Mouse (Mus musculus) spleen, postnatal 10 days (tissue): ENCODE data around the gene Cdrt4.

Experiments used
- DNase-seq, 2 experiments: peaks; one replicate each; pipeline ENCODE4 v3.0.0; 2021 to 2022; ENCODE audit warnings: low spot score in 2 of 2

Cdrt4 gene

DNA sequence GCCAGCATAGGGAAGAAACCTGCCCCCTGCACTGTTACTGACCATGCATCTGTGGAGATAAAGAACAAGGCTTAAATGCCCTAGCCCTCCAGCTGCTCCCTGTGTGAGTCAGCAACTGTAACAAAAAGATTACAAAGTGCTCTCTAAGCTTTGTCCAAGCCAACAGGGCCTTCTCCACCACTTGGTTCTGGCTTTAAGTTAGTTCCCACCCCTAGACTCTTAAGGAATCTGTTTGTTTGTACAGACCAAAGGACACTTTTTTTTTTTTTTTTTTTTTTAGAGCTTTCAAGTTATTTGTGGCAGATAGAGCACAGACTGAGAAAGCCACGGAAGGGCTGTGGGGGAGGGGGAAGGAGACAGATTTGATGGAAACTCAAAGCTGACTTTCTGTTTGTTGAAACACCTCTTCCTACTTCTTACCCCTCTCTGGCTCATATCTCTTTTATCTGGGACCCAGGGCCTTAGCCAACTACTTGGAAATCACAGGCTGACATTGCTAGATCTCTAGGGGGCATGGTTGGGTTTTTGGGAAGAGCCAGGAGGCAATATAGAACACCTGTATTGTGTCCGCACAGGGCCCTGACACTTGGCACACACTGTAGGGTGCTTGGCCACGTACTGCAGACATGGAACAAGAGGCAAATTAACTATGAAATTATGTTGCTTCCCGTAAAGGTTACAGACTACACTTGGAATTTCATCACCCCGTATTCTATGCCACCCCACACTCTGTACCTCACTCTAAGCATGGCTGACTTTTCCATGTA, 44.9 kb downstream of the Cdrt4 start:
- no peak for DNase-seq

DNA sequence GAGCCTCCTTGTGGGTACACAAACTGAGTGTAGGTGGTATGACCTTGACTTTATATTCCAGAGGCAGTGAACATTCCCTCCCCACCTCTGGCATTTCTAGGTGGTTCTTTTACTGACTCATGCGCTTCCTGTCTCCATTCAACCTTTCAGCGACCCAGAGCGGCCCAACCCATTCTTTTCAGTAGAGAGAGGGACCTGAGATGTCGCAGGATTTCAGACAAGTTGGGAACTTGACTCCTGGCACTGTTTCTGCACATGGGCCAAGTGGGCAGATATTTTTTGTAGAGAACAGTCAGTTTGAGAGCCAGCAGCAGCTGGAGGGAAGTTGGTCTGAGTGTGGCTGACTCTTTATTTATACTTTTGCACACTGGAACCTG, 45.5 kb downstream of the Cdrt4 start:
- no peak for DNase-seq

DNA sequence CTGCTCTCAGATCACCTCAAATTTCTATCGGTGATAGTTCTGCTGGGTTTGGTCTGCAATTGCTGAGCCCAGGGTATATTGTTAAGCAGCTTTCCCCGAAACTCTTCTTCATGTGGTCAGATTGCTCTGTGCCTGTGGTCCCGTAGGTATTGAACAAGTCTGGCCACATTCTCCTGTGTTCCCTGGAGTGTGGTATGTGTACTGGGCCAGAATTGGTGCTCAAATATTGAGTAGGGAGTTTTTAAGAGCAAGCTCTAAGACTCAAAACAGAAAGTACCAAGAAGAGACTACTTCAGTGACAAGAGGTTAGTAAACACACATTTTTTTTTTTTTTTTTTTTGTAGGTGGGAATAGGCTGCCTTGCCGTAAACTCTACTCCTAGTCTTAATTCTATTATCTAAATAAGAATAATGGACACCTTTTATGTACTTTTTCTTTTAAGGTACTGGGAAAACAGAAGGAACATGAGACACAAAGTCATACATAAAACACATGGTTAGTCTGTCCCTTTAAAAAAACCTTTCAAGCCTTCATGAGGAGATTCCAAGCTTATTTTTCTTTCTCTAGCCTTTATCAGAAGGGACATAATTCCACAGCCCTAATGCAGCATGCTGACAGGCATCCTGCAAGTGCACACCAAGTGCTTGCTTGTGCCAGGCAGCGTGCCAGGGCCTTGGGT, 46.2 kb downstream of the Cdrt4 start:
- no peak for DNase-seq

- no peak for DNase-seq
Measured at GRCm38 (mm10) chr11:62997718-62998281, 46.8 kb downstream of the Cdrt4 start.

- DNase-seq, result no peak
Measured at GRCm38 (mm10) chr11:63000126-63000525, 49.1 kb downstream of the Cdrt4 start.

- no peak for DNase-seq
Measured at GRCm38 (mm10) chr11:63004617-63005016, 53.6 kb downstream of the Cdrt4 start.

DNA sequence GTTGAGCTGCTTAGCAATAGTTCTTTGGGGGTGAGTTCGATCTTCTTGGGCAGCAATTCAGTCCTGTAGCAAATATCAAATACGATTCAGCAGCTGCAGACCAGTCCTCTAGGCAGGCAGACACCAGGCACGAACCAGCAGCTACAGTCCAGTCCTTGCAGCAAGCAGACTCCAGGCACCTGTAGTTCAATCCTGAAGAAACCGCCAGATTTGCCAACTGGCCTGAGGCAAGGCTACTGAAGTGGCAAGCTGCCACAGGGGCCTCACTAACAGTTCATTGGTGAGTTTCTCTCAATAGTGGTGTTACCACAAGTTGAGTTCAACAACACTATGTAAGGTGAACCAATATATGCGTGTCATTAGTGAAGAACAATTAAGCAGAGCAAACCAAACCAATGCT, 56.4 kb downstream of the Cdrt4 start:
- no peak for DNase-seq

DNA sequence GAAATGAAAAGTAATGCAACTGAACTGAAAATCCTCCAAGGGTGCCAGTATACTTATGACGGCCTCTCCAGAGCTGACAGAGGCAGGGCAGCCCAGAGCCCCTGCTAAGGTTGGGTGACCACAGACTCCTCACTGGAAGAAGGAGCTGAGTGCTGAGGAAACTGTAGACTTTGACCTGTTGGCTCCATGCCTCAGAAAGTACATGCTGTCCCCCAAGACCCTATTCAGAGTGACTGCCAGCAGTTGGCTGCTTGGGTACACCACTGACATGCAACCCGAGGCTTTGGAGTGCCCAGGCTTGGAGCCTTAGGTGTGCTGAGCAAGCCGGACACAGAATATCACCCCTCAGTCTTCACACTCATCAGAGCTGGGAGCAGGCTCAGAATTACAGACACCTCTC, 57.0 kb downstream of the Cdrt4 start:
- DNase-seq, result no peak

DNA sequence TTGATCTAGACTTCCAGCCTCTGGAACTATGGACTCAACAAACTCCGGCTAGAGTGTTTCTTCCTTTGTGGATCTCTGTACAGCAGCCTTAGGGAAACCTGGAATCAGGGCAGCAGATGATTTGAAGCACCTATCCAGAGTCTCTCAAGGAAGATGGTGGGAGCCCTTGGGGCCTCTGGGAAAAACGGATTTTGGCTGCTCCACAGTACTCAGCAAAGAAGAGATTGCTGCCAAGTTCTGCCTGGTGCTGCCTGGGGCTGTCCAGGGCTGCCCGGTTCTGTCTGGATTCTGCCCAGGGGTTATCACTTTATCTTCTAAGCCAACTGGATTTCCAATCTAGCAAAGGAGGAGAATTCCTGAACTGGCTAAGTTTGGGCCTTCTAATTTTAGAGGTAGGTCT, 58.8 kb downstream of the Cdrt4 start:
- DNase-seq, result no peak

- no peak for DNase-seq
Measured at GRCm38 (mm10) chr11:63017327-63018082, 66.5 kb downstream of the Cdrt4 start.

GRCm38 (mm10) chr11:63018083-63018622, 67.2 kb downstream of the Cdrt4 start:
- DNase-seq, result no peak

DNA sequence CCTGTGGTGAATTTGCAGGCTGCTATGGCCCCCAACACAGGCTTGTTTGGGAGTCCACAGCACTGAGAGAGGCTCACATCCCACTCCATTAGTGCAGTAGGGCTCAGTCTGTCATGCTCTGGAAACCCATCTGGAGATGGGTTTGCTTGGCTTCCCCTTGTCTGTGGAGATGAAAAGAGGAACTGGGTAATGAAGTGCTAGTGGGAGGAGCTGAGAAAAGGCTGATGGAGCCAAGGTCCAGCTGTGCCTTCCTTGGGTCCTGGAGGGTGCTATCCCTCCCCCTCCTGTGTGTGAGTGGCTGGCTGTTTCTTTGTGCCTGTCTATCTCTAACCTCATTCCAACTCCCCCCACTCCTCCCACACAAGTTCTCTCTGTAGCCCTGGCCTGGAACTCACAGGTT, 69.6 kb downstream of the Cdrt4 start:
- no peak for DNase-seq

DNA sequence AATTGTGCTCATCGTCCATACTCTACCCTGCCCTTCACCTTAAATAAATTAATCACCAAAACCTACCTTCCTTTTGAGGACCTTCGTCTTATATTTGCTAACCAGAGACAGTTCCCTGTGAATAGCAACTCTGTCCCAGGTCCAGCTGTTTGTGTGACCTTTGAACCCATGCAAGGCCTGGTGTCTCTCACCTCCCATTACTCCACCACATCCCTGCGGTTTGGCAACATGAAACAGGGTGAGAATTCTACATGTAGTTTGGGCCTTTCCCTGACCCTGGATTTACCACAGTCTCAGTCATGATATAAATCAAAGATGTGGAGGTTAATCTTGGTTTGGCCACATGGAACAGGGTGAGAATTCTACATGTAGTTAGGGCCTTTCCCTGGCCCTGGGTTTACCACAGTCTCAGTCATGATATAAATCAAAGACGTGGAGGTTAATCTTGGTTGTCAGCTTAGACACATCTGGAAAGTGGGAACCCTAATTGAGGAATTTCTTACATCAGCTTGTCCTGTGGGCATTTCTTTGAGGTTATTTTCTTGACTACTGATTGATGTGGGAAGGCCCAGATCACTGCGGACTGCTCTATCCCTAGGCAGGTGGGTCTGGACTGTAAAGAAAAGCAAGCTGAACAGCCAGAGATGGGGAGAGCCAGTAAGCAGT, 70.3 kb downstream of the Cdrt4 start:
- DNase-seq, result no peak

GRCm38 (mm10) chr11:63023461-63023860, 72.5 kb downstream of the Cdrt4 start:
- no peak for DNase-seq

DNA sequence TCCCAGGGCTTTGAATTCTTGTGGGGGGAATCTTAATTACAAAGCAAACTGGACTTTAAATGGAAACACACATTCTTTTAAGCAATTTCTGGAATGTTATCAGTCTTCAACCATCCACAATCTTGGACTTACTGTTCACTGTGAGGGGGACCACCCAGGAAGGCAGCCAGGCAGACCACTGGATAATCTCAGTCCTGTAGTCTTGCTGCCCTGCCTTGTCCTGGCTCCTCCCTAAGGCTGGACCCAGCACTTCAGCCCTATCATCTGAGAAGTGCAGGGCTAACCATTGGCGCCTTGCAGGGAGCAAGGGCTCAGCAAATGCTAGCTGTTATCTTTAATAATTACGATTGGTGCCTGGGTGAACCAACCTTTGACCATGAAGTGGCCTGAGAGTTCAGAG, 73.1 kb downstream of the Cdrt4 start:
- DNase-seq, result no peak

DNA sequence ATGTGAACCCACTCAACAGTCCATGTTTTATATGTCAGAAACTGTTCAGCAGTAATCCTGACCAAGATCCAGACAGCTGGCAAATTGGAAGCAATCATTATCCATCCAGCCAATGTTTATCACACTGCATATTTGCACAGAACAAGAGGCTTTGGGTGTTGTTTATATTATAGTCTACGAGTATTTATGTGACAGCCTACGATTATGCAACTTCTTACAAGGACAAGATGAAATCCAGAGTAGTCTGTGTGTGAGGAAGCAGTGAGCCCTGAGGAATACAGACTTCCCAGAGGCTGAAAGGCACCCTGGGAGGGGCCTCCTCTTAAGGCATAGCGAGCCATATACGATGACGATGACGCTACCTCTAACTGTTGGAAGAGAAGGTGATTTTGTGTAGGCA, 74.5 kb downstream of the Cdrt4 start:
- no peak for DNase-seq

- DNase-seq, result no peak
Measured at GRCm38 (mm10) chr11:63026651-63027141, 75.7 kb downstream of the Cdrt4 start.

GRCm38 (mm10) chr11:63028131-63028530, 77.1 kb downstream of the Cdrt4 start:
- no peak for DNase-seq

GRCm38 (mm10) chr11:63029148-63029714, 78.2 kb downstream of the Cdrt4 start:
- no peak for DNase-seq

- no peak for DNase-seq
Measured at GRCm38 (mm10) chr11:63029721-63030120, 78.7 kb downstream of the Cdrt4 start.
